Mouse (Mus musculus): ENCODE data around the gene Gna13.

GRCm38 (mm10) chr11:109326270-109326669 is 36.4 kb upstream of the Gna13 start:
- TF ChIP-seq CTCF (IDR thresholded peaks at IDR 0.05) = no peak
- TF ChIP-seq POLR2A (IDR thresholded peaks at IDR 0.05; ENCODE audit: insufficient read depth, low read depth, low read length) = no peak
